ENCODE assay signal across 13 mouse cellular contexts in genomic region chr6:86222381-86222780, GRCm38 (mm10). TPM values are rescaled to one million over a fixed set of nuclear protein-coding genes. Genes with fewer than 3 reads are reported as not detected.
A peak's percentile ranks its signal among the peaks of the same experiment; 100 is the strongest.
DNase-seq lines count a peak whose midpoint lies in the region; ATAC-seq and TF ChIP-seq lines count a peak whose summit lies in the region.
"Had no signal": no experiment of that assay in that cellular context is flagged by ENCODE, and none has a peak within 500 bp of the region (broad histone marks: within the 10 kb centered on the region; RNA-seq: fewer than 3 reads in every experiment).

No protein-coding gene starts in this region.

- no peaks in the 10 kb centered on the region for H3K36me3 ChIP-seq in heart, embryonic 10.5 days
- H3K36me3 ChIP-seq in thymus, adult 2 months (ENCODE audit: control insufficient read depth, insufficient read depth, low read length), result no peaks in the 10 kb centered on the region
- H3K36me3 ChIP-seq: forebrain, embryonic 15.5 days; midbrain, embryonic 15.5 days had no signal

- no peak overlapping the region for H3K4me3 ChIP-seq in heart, embryonic 10.5 days
- no peak overlapping the region for H3K4me3 ChIP-seq in thymus, adult 2 months (ENCODE audit: control insufficient read depth, insufficient read depth, low read length)
- H3K4me3 ChIP-seq: forebrain, embryonic 15.5 days; midbrain, embryonic 15.5 days had no signal

- H3K27ac ChIP-seq in heart, embryonic 10.5 days, result peak overlapping the region; percentile 69; the same call in 1 of the 2 replicates
- H3K27ac ChIP-seq in thymus, adult 2 months (ENCODE audit: control insufficient read depth, insufficient read depth, low read length), result no peak overlapping the region
- H3K27ac ChIP-seq: forebrain, embryonic 15.5 days; midbrain, embryonic 15.5 days had no signal

- H3K9me3 ChIP-seq in heart, embryonic 10.5 days, result no peaks in the 10 kb centered on the region
- H3K9me3 ChIP-seq: forebrain, embryonic 15.5 days; midbrain, embryonic 15.5 days had no signal

- no peak for ATAC-seq in monocyte, adult 5-6 weeks (replicated peaks; ENCODE audit: insufficient number of reproducible peaks, low FRiP score, low TSS enrichment, poor library complexity, severe bottlenecking)
- ATAC-seq: forebrain, embryonic 15.5 days; midbrain, embryonic 15.5 days had no signal

- TF ChIP-seq POLR2A in thymus, adult 2 months (IDR thresholded peaks at IDR 0.05; ENCODE audit: control insufficient read depth, extremely low read depth, insufficient read depth, low read length, poor library complexity), result no peak

- H3K27me3 ChIP-seq in heart, embryonic 10.5 days (ENCODE audit: insufficient read depth, poor library complexity, severe bottlenecking), result no peaks in the 10 kb centered on the region
- no peaks in the 10 kb centered on the region for H3K27me3 ChIP-seq in thymus, adult 2 months (ENCODE audit: control insufficient read depth, insufficient read depth, low read length)
- H3K27me3 ChIP-seq: forebrain, embryonic 15.5 days; midbrain, embryonic 15.5 days had no signal

- WGBS in heart, embryonic 10.5 days, result 42% methylated on average over 7 of the region's 7 CpGs
- WGBS in thymus, adult 2 months, result 68% methylated on average over 7 of the region's 7 CpGs

- no peak for TF ChIP-seq CTCF in thymus, adult 2 months (IDR thresholded peaks at IDR 0.05; ENCODE audit: borderline replicate concordance, control insufficient read depth, extremely low read depth, insufficient read depth, low read length, poor library complexity)

- H3K4me1 ChIP-seq in heart, embryonic 10.5 days, result peaks cover 17% of the 10 kb centered on the region
- no peaks in the 10 kb centered on the region for H3K4me1 ChIP-seq in thymus, adult 2 months (replicated peaks; ENCODE audit: control insufficient read depth, insufficient read depth, low read length)
- H3K4me1 ChIP-seq: forebrain, embryonic 15.5 days; midbrain, embryonic 15.5 days had no signal

- DNase-seq in heart, embryonic 10.5 days (ENCODE audit: low spot score), result no peak
- no peak for DNase-seq in heart, postnatal 4 days
- DNase-seq in urinary bladder, adult 2 months (ENCODE audit: low spot score), result peak; percentile 33
- no peak for DNase-seq in urinary bladder, postnatal 10 days (ENCODE audit: low spot score)
- DNase-seq in lung, postnatal 36 days, result peak; percentile 47
- DNase-seq in thymus, adult 2 months, result no peak
- DNase-seq in left cerebral cortex, adult 8-10 months (ENCODE audit: low spot score in 2 of 2), result no peak
- DNase-seq: cerebellum, postnatal 36 days; spleen, adult 18-20 months; thymus, postnatal 4 days had no signal

RNA-seq across cellular contexts. Expression of gene Tgfa, which starts 27.4 kb away (rescaled TPM):
- polyA plus RNA-seq in heart, embryonic 10.5 days (2016; fragmentation: Nextera tagmentation; extraction: Ambion mirVana), result 3.2 and 3.7 TPM in 2 replicates
- total RNA-seq in heart, postnatal 4 days (2021), result 1 to 10 TPM; 3.5 to 4.6 TPM
- 11.4 and 14.3 TPM in 2 replicates for polyA plus RNA-seq in urinary bladder, adult 2 months (2012; rRNA removed)
- total RNA-seq in monocyte, adult 5-6 weeks (2017), result 0.10 TPM in 1 of 3 replicates, not detected in the others
- polyA plus RNA-seq in thymus, adult 2 months (2012; rRNA removed), result 0.84 and 2.1 TPM in 2 replicates
- total RNA-seq in left cerebral cortex, adult 8-10 months (2022), result 10 to 100 TPM; 27.1 to 30.1 (median 29.1) TPM

Comparison
In these comparisons a context has a peak if more than half of its experiments do, and no peak if none do; other contexts are left out.
1. DNase-seq: peak in urinary bladder, adult 2 months (single experiment) and lung, postnatal 36 days (single experiment); none in heart, embryonic 10.5 days (single experiment), heart, postnatal 4 days (single experiment), urinary bladder, postnatal 10 days (single experiment), thymus, adult 2 months (single experiment) and left cerebral cortex, adult 8-10 months (0 of 2).
2. RNA of gene Tgfa, which starts 27.4 kb away (total RNA-seq): 27.1 to 30.1 TPM in left cerebral cortex, adult 8-10 months; 3.5 to 4.6 TPM in heart, postnatal 4 days and 0.10 TPM in monocyte, adult 5-6 weeks; every median in the first group is over 4 times any median in the second.